In the genomic region with DNA sequence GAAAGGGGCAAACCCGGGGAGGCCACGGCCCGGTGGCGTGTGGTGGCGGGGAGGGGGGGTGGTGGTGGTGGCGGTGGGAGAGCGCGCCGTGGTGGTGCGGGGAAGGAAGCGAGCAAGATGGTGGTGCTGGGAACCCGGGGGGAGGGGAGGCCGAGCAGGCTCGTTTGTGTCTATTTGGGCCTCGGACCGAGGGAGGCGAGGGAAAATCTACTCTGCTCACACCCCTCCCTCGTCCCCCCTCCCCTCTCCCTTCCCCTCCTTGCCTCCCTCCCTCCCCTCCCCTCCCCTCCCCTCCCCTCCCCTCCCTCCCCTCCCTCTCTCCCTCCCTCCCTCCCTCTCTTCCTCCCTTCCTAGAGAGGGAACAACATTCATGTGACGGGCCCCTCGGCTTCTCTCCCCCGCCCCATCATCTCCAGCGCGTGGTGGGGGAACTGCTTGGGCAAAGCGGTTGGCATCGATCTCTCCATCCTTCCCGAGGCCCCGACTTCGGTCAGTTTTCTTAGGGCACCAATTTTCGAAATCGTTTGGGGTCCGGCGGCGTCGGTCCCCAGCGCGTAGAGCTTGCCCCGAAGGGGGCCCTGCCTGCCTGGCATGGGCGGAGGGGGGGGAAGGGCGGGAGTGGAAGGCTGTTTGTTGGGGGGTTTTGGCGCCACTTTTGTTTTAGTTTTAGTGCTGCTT, we compare ENCODE assay signal across 7 mouse cellular contexts. TPM values are rescaled to one million over a fixed set of nuclear protein-coding genes. Genes with fewer than 3 reads are reported as not detected.
A peak's percentile ranks its signal among the peaks of the same experiment; 100 is the strongest.
DNase-seq lines count a peak whose midpoint lies in the region; ATAC-seq and TF ChIP-seq lines count a peak whose summit lies in the region.

No protein-coding gene starts in this region.

- H3K36me3 ChIP-seq in intestine, embryonic 15.5 days: no peaks in the 10 kb centered on the region
- no peaks in the 10 kb centered on the region for H3K36me3 ChIP-seq in limb, embryonic 10.5 days
- no peaks in the 10 kb centered on the region for H3K36me3 ChIP-seq in midbrain, embryonic 12.5 days

- DNase-seq in adrenal gland, adult 18-20 months (ENCODE audit: low spot score in 2 of 2): peak; percentile 62 to 65
- peak; percentile 83 for DNase-seq in gastrocnemius, postnatal 25 days
- peak; percentile 79 for DNase-seq in limb, embryonic 10.5 days (ENCODE audit: low spot score)
- peak; percentile 37 for DNase-seq in spleen, adult 12 weeks (ENCODE audit: low spot score)

- peak overlapping the region; percentile 97 for H3K4me3 ChIP-seq in cortical plate, adult 2 months (ENCODE audit: insufficient read depth, low read length)
- peak overlapping the region; percentile 57 for H3K4me3 ChIP-seq in intestine, embryonic 15.5 days (replicated peaks)
- peak overlapping the region; percentile 68 for H3K4me3 ChIP-seq in limb, embryonic 10.5 days
- peak overlapping the region; percentile 58 for H3K4me3 ChIP-seq in midbrain, embryonic 12.5 days

- no peaks in the 10 kb centered on the region for H3K9me3 ChIP-seq in intestine, embryonic 15.5 days
- no peaks in the 10 kb centered on the region for H3K9me3 ChIP-seq in limb, embryonic 10.5 days (replicated peaks)
- no peaks in the 10 kb centered on the region for H3K9me3 ChIP-seq in midbrain, embryonic 12.5 days

- whole genome bisulfite sequencing in intestine, embryonic 15.5 days: 20% methylated on average over 22 of the region's 40 CpGs
- 19% methylated on average over 12 of the region's 40 CpGs for WGBS in limb, embryonic 10.5 days
- 16% methylated on average over 26 of the region's 40 CpGs for WGBS in midbrain, embryonic 12.5 days

- H3K9ac ChIP-seq in intestine, embryonic 15.5 days: peak overlapping the region; percentile 83
- peak overlapping the region; percentile 89 for H3K9ac ChIP-seq in midbrain, embryonic 12.5 days (replicated peaks)

- peak; percentile 73 for ATAC-seq in intestine, embryonic 15.5 days
- peak; percentile 87 for ATAC-seq in midbrain, embryonic 12.5 days (ENCODE audit: low FRiP score, low read depth)

- H3K27ac ChIP-seq in cortical plate, adult 2 months (ENCODE audit: insufficient read depth, low read length): peak overlapping the region; percentile 85
- peak overlapping the region; percentile 99 for H3K27ac ChIP-seq in intestine, embryonic 15.5 days
- peak overlapping the region; percentile 98 for H3K27ac ChIP-seq in limb, embryonic 10.5 days
- peak overlapping the region; percentile 99 for H3K27ac ChIP-seq in midbrain, embryonic 12.5 days (replicated peaks)

- H3K4me2 ChIP-seq in intestine, embryonic 15.5 days (replicated peaks): peak overlapping the region; percentile 46
- peak overlapping the region; percentile 54 for H3K4me2 ChIP-seq in midbrain, embryonic 12.5 days (replicated peaks)

- no peak for TF ChIP-seq CTCF in cortical plate, adult 2 months (IDR thresholded peaks at IDR 0.05; ENCODE audit: extremely low read depth, insufficient read depth, low read length)

- TF ChIP-seq POLR2A in cortical plate, adult 2 months (IDR thresholded peaks at IDR 0.05; ENCODE audit: extremely low read depth, insufficient read depth, low read length): peak; percentile 43; the same call in 1 of the 2 replicates

- H3K4me1 ChIP-seq in cortical plate, adult 2 months (ENCODE audit: control insufficient read depth, insufficient read depth, low read length): no peaks in the 10 kb centered on the region
- H3K4me1 ChIP-seq in intestine, embryonic 15.5 days (replicated peaks): no peaks in the 10 kb centered on the region
- 0 out of 2 replicates have a peak, but pooled peaks cover 5% of the 10 kb centered on the region for H3K4me1 ChIP-seq in limb, embryonic 10.5 days
- no peaks in the 10 kb centered on the region for H3K4me1 ChIP-seq in midbrain, embryonic 12.5 days

- no peaks in the 10 kb centered on the region for H3K27me3 ChIP-seq in intestine, embryonic 15.5 days (replicated peaks)
- H3K27me3 ChIP-seq in limb, embryonic 10.5 days (ENCODE audit: low read depth, poor library complexity, severe bottlenecking): no peaks in the 10 kb centered on the region
- no peaks in the 10 kb centered on the region for H3K27me3 ChIP-seq in midbrain, embryonic 12.5 days

RNA-seq across cellular contexts. Expression of gene Stag2, which starts 1.4 kb away (rescaled TPM):
- 10 to 100 TPM; 65.4 to 69.7 TPM for total RNA-seq in adrenal gland, adult 18-20 months (2021)
- polyA plus RNA-seq in cortical plate, adult 2 months (2012; rRNA removed): 20.6 and 20.7 TPM in 2 replicates
- total RNA-seq in gastrocnemius, postnatal 25 days (2021): 10 to 100 TPM; 49.8 to 49.9 TPM
- polyA plus RNA-seq in intestine, embryonic 15.5 days (2015; fragmentation: Nextera tagmentation; extraction: Ambion mirVana): 29.7 and 34.8 TPM in 2 replicates
- polyA plus RNA-seq in limb, embryonic 10.5 days (2016; fragmentation: Nextera tagmentation; extraction: Ambion mirVana): 38.8 and 47.1 TPM in 2 replicates
- 48.7 and 53.2 TPM in 2 replicates for polyA plus RNA-seq in midbrain, embryonic 12.5 days (2016; fragmentation: Nextera tagmentation; extraction: Ambion mirVana)

Comparison
In these comparisons a context has a peak if more than half of its experiments do, and no peak if none do; other contexts are left out.
1. Peak in every context shown above with its lines: DNase-seq, ATAC-seq, H3K4me3 ChIP-seq and H3K27ac ChIP-seq.